Mouse (Mus musculus) layer of hippocampus, postnatal 36 days (tissue): ENCODE results near the gene Rffl. TPM values are rescaled to one million over a fixed set of nuclear protein-coding genes. Genes with fewer than 3 reads are reported as not detected.
A peak's percentile ranks its signal among the peaks of the same experiment; 100 is the strongest.

Experiments
- DNase-seq, 2 experiments: peaks; one replicate each; pipeline ENCODE4 v3.0.0; 2022
- total RNA-seq, 2 experiments: library from RNA; stranded (reverse); gene quantifications; 2 replicates each; pipeline ENCODE4 v1.2.3; 2021

Gene Rffl
- total RNA-seq, 2 experiments from 2014 or later: 10.7 to 11.7 TPM

DNA sequence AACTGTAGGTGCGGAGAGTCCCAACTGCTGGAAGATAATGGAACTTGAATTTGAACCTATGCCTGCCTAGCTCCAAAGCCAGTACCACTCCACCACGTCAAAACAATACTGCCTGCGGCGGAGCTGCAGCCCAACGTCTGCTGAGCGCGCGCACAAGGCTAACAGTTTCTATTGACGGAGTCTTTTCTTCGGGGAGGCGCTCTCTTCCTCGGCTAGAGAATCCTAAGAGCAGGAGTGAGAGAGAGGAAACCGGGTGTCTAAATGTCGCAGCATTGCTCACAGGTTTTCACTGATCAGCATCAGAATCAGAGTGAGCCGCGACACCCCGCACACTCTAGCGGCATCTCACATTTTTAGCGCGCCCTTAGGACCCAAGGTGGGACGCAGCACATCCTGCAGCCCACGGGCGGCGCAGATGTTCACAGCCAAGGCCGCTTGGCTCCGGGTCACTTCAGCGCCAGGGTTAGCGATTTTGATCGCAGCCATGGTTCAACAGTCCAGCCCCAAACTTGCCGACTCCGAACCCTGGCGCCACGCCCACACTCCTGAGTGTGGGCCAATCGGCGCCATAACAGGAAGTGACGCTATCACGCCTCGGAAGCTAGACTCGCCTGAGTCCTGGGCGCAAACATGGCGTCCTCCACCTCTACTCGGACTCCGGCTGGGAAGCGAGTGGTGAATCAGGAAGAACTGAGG is 107.1 kb downstream of the Rffl start, which contains the start of the genes Cct6b and Zfp830:
TSS of gene Cct6b (minus strand) at position 580 of the 696 bp plus-strand sequence.
TSS of gene Zfp830 (plus strand) at position 604 of the 696 bp plus-strand sequence.
- peak; percentile 90 to 92 for DNase-seq

DNA sequence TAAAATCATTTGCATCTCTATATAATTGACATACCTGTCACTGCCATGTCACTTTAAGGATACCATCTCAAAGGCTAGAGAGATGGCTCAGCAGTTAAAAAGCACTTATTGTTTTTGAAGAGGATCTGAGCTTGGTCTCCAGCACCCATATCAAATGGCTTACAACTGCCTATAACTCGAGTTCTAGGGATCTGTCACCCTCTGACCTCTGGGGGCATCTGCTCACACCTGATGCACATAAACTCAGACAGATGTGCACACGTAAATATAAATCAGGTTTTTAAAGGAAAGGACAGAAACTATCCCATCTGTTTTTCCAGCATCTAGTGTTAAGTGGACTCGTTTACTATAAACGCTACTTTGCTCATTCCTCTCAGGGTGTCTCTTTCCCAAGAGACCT is 107.7 kb downstream of the Rffl start:
- DNase-seq: no peak

DNA sequence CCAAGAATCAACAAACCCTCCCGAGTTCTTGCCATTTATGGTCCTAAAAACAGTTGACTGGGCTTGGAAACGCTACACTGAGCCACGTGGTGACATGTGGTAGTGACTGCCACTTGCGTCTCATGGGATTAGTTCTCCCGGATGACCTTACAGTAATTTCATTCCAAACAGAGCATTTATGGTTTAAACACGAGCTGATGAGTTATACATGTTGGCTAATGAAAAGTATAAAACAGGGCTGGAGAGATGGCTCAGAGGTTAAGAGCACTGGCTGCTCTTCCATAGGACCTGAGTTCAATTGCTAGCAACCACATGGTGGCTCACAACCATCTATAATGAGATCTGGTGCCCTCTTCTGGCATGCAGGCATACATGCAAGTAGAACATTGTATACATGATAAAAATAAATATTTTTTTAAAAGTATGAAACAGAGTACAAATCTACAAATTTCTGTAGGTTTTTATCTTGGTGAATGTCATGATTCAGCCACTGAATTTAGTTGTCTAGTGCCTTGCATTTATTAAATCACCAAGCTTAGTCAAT is 108.7 kb downstream of the Rffl start:
- no peak for DNase-seq

DNA sequence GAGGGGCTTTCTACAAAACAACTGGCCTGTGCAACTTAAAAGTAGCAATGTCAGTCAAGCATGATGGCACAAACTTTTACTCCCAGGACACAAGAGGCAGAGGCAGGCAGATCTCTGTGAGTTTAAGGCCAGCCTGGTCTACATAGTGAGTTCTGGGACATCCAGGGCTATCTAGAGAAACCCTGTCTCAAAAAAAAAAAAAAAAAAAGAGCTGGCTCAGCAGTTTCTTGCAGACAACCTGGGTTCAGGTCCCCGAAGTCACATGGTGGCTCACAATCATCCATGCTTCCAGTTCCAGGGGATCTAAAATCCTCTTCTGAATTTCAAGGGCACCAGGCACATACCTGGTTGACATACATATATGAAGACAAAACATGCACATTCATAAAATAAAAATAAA is 115.1 kb downstream of the Rffl start:
- no peak for DNase-seq

Other genes starting within 250 kb of the Rffl start
- under 1 TPM in 1 of 2 experiments, not detected in 1; 0.20 TPM for gene Cct6b, start 106.9 kb downstream of the Rffl start, total RNA-seq
- 10 to 100 TPM; 15.9 to 17.4 TPM for gene Zfp830, start 106.9 kb downstream of the Rffl start, total RNA-seq
- gene Lig3, start 90.1 kb downstream of the Rffl start, total RNA-seq: 10 to 100 TPM; 23.6 to 26.3 TPM
- gene Rad51d, start 19.4 kb upstream of the Rffl start, total RNA-seq: 10 to 100 TPM; 14.1 to 15.7 TPM
- not detected for gene Fndc8, start 20.9 kb upstream of the Rffl start, total RNA-seq
- gene Nle1, start 37.2 kb upstream of the Rffl start, total RNA-seq: 10 to 100 TPM; 44.6 to 49.0 TPM
- gene Unc45b, start 39.3 kb upstream of the Rffl start, total RNA-seq: 1 to 10 TPM; 1.6 to 2.3 TPM
- 1 to 10 TPM; 3.5 to 4.6 TPM for gene Slfn5, start 80.1 kb upstream of the Rffl start, total RNA-seq
- under 1 TPM; 0.25 to 0.40 TPM for gene Slfn9, start 120.6 kb upstream of the Rffl start, total RNA-seq
- gene Slfn8, start 149.6 kb upstream of the Rffl start, total RNA-seq: under 1 TPM; 0.32 to 0.68 TPM
- gene Slfn2, start 193.9 kb upstream of the Rffl start, total RNA-seq: under 1 TPM; 0.60 to 0.83 TPM
- not detected for gene Slfn1, start 245.6 kb upstream of the Rffl start, total RNA-seq